Mouse (Mus musculus) erythroblast, embryonic 14.5 days (primary cell): ENCODE measurements around the gene Pdhx.

Source experiments
- GATA1 ChIP-seq: IDR thresholded peaks from 2 replicates; pipeline ENCODE4 v1.6.1; 2012; ENCODE audit warnings: low read length, inconsistent platforms, mixed read lengths
- TAL1 ChIP-seq: IDR thresholded peaks from 3 replicates; pipeline ENCODE4 v1.6.1; 2012; ENCODE audit warnings: low read length, inconsistent platforms, mixed read lengths

DNA sequence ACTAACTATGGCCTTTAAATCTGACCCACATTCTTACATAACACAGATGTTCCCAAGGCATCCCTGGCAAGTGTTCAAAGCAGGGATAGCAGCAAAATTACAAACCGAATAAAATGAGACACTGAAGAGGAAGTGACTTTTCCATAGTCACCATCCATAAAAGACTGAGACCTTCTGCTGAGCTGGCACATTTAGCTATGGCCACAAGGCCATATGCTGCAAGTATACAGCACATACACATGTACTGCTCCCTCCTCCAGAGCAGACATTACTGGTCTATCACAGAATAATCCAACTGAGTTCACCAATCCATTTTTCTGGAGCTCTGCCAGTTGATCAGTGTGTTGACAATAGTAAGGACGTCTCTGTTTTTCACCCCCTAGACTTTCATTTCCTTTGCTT, 83.0 kb downstream of the Pdhx start:
- TF ChIP-seq TAL1 (no peak), GATA1 (no peak)
